Mouse (Mus musculus): ENCODE measurements around the gene Tomm5. TPM values are rescaled to one million over a fixed set of nuclear protein-coding genes. Genes with fewer than 3 reads are reported as not detected.
A peak's percentile ranks its signal among the peaks of the same experiment; 100 is the strongest.
"Not testable (repeated sequence)": the region's sequence is repeated elsewhere in the genome, so short reads cannot be mapped to it uniquely, and the experiment has no call there.

Tomm5 gene
- total RNA-seq (2021) = 10 to 100 TPM; 70.3 to 70.4 TPM

- DNase-seq = peak; percentile 91 to 93
These were observed at the start of gene Tomm5 for GRCm38 (mm10) chr4:45107601-45108277. Tomm5 (minus strand) TSS chr4:45108114.

GRCm38 (mm10) chr4:45156433-45156832 lies 48.5 kb upstream of the Tomm5 start:
- DNase-seq = peak; percentile 16 to 29

DNA sequence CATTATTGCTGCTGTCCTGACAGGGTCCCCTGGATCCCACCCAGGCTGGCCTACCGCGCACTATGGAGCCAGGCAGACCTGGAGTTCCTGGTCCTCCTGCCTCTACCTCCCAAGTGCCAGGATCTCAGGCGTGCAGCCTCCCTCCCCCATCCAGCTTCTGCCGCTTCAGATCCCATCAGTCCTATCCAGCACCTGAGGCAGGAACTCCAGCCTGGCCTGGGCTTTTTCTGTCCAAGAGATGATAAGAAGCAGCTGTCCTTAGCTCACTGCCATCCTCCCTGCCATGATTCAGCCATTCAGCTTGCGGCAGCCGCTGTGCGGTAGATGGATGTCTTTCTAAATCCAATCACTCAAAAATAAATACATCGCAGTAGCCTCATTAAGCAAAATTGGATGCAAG lies 35.1 kb upstream of the Tomm5 start:
- no peak for DNase-seq

- peak; percentile 40 to 44 for DNase-seq
These were observed 34.5 kb upstream of the Tomm5 start for GRCm38 (mm10) chr4:45142411-45142810.

- no peak for DNase-seq
These were observed 33.9 kb upstream of the Tomm5 start for GRCm38 (mm10) chr4:45141835-45142234.

GRCm38 (mm10) chr4:45137636-45138035 lies 29.7 kb upstream of the Tomm5 start:
- DNase-seq = no peak

- no peak for DNase-seq
These were observed 26.6 kb upstream of the Tomm5 start for GRCm38 (mm10) chr4:45134471-45134870.

DNA sequence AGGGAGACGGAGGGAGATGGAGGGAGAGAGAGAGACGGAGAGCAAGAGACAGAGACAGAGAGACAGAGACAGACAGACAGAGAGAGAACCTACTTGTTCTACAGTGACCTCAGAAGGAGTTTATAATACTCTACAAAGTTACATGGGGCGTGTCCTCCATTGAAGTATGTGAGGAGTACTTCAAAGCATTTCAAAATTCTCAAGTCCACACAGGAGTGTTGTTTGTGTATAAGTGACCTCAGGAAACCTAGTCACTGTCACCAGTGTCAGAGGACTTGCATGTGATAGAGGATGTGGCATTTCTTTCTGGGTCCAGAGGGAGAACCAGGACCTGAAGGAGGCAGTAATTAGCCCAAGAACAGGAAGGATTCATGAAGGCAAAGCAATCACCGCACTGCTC lies 23.1 kb upstream of the Tomm5 start:
- no peak for DNase-seq

DNA sequence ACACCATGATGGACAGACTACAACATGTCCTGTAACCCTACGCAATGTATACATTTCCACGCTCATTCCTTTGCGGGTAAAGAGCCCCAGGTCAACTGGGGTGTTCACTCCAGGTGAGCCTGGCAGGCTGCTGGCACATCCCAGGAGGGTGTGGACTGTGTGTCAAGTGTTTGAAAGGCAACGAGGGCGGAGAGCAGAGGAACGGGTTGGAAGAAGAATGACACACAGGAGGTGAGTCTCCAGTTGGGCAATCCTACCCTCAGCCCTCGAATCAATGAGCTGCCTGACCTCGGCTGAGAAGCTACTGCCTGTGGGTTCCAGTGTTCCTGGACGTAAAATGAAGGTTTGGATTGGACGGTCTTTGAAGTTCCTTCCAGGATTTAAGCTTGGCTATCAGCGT lies 13.4 kb upstream of the Tomm5 start:
- no peak for DNase-seq

DNA sequence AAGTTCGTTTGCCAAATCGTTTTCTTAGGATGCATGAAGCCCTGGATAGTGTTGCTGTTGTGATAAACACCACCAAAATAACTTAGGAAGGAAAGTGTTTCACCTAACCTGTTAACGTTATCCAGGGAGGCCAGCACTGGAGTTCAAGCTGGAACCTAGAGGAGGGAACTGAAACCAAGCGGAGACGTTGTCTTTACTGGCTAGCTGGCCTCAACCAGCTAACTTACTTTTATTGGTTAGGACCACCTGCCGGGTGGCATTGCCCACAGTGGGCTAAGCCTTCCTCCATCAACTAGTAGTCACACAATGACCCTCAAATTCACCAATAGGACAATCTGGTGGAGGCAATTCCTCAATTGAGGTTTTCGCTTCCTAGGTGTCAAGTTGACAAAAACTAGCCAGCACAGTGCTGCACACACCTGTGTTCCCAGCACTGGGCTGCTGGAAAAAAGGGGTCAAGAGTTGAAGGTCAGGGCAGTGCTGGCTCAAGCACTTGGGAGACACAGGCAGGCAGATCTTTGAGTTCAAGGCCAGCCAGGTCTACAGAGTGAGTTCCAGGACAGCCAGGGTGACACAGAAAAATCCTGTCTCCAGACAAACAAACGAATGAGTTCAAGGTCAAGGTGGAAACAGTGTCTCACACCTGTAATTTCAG lies 669 bp upstream of the Tomm5 start:
- DNase-seq = no peak

DNA sequence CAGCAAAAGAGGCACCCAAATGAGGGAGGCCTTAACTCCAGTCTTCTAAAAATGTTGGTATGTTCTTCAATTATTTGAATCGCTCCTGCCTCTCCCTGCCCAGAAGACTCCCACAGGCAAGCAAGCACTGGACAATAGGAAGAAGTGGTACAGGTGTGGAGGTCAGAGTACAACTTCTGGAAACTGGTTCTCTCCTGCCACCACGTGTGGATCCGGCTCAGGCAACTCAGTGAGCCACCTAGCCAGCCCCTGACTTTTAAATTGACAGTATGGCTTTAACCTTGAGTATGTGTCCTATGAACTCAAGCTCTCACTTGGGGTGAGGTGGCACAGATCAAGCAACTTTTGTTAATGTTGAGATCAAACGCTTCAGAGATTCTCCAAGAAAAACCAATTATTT lies 848 bp downstream of the Tomm5 start:
- DNase-seq = no peak

GRCm38 (mm10) chr4:45106409-45106808 lies 1.5 kb downstream of the Tomm5 start:
- no peak for DNase-seq

- peak; percentile 65 to 68 for DNase-seq
These were observed 10.6 kb downstream of the Tomm5 start for GRCm38 (mm10) chr4:45097198-45097872.

- no peak for DNase-seq
These were observed 23.0 kb downstream of the Tomm5 start for GRCm38 (mm10) chr4:45084895-45085290.

GRCm38 (mm10) chr4:45084021-45084894 lies 23.7 kb downstream of the Tomm5 start, which contains the start of gene Fbxo10:
Fbxo10 (minus strand) TSS chr4:45084604.
- DNase-seq = peak; percentile 88 to 90

GRCm38 (mm10) chr4:45083487-45083886 lies 24.4 kb downstream of the Tomm5 start:
- peak; percentile 22 to 48 for DNase-seq

GRCm38 (mm10) chr4:45082951-45083350 lies 25.0 kb downstream of the Tomm5 start:
- DNase-seq = peak in 1 of 2 experiments; percentile 11

- DNase-seq = not testable (repeated sequence)
These were observed 26.9 kb downstream of the Tomm5 start for GRCm38 (mm10) chr4:45081041-45081440.

- no peak for DNase-seq
These were observed 34.4 kb downstream of the Tomm5 start for GRCm38 (mm10) chr4:45073544-45073943.

GRCm38 (mm10) chr4:45072261-45072973 lies 35.5 kb downstream of the Tomm5 start:
- DNase-seq = no peak

GRCm38 (mm10) chr4:45067742-45068141 lies 40.2 kb downstream of the Tomm5 start:
- DNase-seq = no peak

All from layer of hippocampus, postnatal 36 days (tissue).